Mouse (Mus musculus) bone marrow macrophage, adult 2 months (primary cell): ENCODE results near the gene Xk.

Source experiments
- CTCF ChIP-seq: IDR thresholded peaks from 2 replicates; pipeline ENCODE4 v1.5.1; 2012; ENCODE audit warnings: low read depth, mild to moderate bottlenecking, low read length, moderate library complexity
- POLR2A ChIP-seq: IDR thresholded peaks from 2 replicates; pipeline ENCODE4 v1.6.1; 2012; ENCODE audit warnings: mild to moderate bottlenecking, low read depth, low read length, borderline replicate concordance

DNA sequence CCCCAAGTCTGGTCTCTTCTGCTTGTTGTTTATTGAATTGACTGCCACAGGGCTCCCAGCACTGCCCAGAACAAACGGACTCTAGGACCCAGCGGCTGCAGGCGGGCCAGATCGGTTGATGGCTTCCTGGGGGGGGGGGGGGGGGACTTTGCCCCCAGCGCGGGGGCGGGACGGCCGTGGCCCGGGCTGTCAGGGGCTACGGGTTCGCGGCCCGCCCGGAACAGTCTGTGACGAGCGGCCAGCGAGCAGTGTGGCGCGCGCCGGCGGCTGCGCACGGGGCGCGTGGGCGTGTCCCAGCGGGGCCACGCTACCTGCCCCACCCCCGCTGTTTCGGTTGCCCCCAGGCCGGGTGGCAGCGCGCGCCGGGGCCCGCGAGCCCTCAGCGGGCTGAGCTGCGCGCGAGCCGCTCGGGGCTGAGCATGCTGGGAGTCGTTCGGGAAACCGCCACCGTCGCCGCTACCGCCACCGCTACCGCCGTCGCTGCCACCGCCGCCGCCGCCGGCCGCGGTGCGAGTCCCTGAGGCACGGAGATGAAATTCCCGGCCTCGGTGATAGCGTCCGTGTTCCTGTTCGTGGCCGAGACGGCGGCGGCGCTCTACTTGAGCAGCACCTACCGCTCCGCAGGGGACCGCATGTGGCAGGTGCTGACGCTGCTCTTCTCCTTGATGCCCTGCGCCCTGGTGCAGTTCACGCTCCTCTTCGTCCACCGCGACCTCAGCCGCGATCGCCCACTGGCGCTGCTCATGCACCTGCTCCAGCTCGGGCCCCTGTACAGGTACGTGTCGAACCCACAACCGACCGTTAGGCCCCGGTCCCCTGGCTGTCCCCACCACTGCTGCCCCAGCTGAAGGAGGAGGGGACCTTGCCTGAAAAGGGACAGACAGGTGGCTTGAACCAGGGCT, at the start of gene Xk:
- TF ChIP-seq POLR2A (no peak), CTCF (no peak)
